Mouse (Mus musculus) limb, embryonic 14.5 days (tissue): ENCODE measurements at regions not wholly inside any gene's neighbourhood (a gene's known extent, or its start where the extent isn't known, plus 50 kb on each side); places are given as distances from the start of the nearest gene placed in this dataset.

ENCODE experiments used
- ATAC-seq: fragments of 200-750 bp; cut with Nextera tagmentation; 2 replicates; pipeline ENCODE4 v1.8.0; 2017; ENCODE audit warnings: low read depth, moderate number of reproducible peaks, moderate TSS enrichment; ENCODE audit not compliant: low FRiP score
- DNase-seq: peaks from one replicate; pipeline ENCODE4 v3.0.0-alpha.2; 2015; ENCODE audit warnings: low spot score
- H3K27ac ChIP-seq: fragments of 300-500 bp; sonication (generic); replicated peaks from 2 replicates; pipeline ENCODE4 v1.5.1; 2014; ENCODE audit warnings: low read depth, mild to moderate bottlenecking, low read length, moderate library complexity, mixed read lengths
- H3K27me3 ChIP-seq: fragments of 300-500 bp; sonication (generic); 2 replicates; pipeline ENCODE4 v1.6.1; 2014; ENCODE audit warnings: low read length, mixed read lengths; ENCODE audit not compliant: control insufficient read depth, insufficient read depth
- H3K36me3 ChIP-seq: fragments of 300-500 bp; sonication (generic); 2 replicates; pipeline ENCODE4 v1.6.1; 2014; ENCODE audit warnings: mild to moderate bottlenecking, low read length, moderate library complexity, mixed read lengths; ENCODE audit not compliant: control insufficient read depth, insufficient read depth
- H3K4me1 ChIP-seq: fragments of 300-500 bp; sonication (generic); 2 replicates; pipeline ENCODE4 v1.6.1; 2014; ENCODE audit warnings: antibody characterized with exemption, low read length, mixed read lengths; ENCODE audit not compliant: control insufficient read depth, insufficient read depth
- H3K4me2 ChIP-seq: fragments of 300-500 bp; sonication (generic); replicated peaks from 2 replicates; pipeline ENCODE4 v1.6.1; 2014; ENCODE audit warnings: low read depth, mild to moderate bottlenecking, low read length, moderate library complexity; ENCODE audit not compliant: severe bottlenecking
- H3K4me3 ChIP-seq: fragments of 300-500 bp; sonication (generic); replicated peaks from 2 replicates; pipeline ENCODE4 v1.5.1; 2014; ENCODE audit warnings: low read length
- H3K9ac ChIP-seq: fragments of 300-500 bp; sonication (generic); 2 replicates; pipeline ENCODE4 v1.6.1; 2014; ENCODE audit warnings: mild to moderate bottlenecking, low read depth, low read length, moderate library complexity; ENCODE audit not compliant: severe bottlenecking
- H3K9me3 ChIP-seq: fragments of 300-500 bp; sonication (generic); 2 replicates; pipeline ENCODE4 v1.6.1; 2016; ENCODE audit warnings: low read length; ENCODE audit not compliant: control insufficient read depth
- POLR2A ChIP-seq: fragments of 200-500 bp; IDR thresholded peaks from 2 replicates; pipeline ENCODE4 v1.8.0; 2012; ENCODE audit warnings: inconsistent platforms, mild to moderate bottlenecking, moderate library complexity, borderline replicate concordance; ENCODE audit not compliant: insufficient read depth, insufficient read length; ENCODE audit errors: extremely low read depth
- WGBS: fragments of 180-500 bp; shearing (Covaris S2); extraction: QIAGEN DNeasy Blood & Tissue Kit; methylation state at CpG from one replicate; pipeline ENCODE4 v1.1.7; 2014; 5-methylcytosine and 5-hydroxymethylcytosine counted together

GRCm38 (mm10) chr6:22408808-22409589, 53.0 kb upstream of the Fam3c start:
- Histone ChIP-seq H3K36me3 (no peaks in the 10 kb centered on the region), H3K4me2 (no peak overlapping the region), H3K4me1 (peaks cover 11% of the 10 kb centered on the region), H3K9me3 (no peaks in the 10 kb centered on the region), H3K27ac (no peak overlapping the region), H3K9ac (no peak overlapping the region), H3K4me3 (no peak overlapping the region), H3K27me3 (no peaks in the 10 kb centered on the region)
- ATAC-seq, result no peak
- WGBS, result 77% methylated on average over 7 of the region's 7 CpGs
- no peak for DNase-seq
- no peak for TF ChIP-seq POLR2A
